Mouse (Mus musculus) testis, postnatal 14 days (tissue): ENCODE results near the gene Rack1.
"Not testable (repeated sequence)": the region's sequence is repeated elsewhere in the genome, so short reads cannot be mapped to it uniquely, and the experiment has no call there.

Source experiments
- DNase-seq: peaks from one replicate; pipeline ENCODE4 v3.0.0; 2021; ENCODE audit warnings: low spot score

Rack1 gene

DNA sequence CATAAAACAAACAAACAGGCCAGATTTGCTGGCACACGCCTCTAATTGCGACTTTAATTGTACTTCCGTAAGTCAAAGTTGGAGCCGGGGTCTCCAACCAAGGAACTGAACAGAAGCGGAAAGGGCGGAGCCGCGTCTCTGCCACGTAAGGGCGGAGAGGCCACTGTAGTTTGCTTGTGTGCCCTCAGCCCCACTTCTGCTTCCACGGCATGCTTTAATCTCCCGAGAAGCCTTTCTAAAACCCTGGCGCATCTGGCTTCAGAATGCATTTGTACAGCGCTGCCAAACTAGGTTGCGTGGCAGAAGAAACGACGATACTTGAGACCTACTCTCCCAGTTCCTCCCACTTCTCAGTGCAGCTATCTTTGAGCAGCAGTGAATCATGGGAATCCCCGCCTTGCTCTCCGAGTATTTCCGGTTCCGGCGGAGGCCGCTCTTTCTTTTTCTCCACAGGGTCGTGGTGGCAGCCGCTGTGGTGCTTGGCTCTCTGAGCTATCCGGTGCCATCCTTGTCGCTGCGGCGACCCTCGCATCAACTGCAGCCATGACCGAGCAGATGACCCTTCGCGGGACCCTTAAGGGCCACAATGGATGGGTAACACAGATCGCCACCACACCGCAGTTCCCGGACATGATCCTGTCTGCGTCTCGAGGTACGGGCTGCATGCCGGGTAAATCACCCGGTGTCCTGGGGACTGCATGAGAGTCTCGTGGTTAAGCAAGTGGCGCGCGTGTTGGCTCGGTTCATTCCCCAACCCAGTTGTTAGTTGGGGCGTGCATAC lies at the start of gene Rack1:
Rack1 (plus strand) TSS at position 412 of the 781 bp plus-strand sequence.
- peak; percentile 88 for DNase-seq

DNA sequence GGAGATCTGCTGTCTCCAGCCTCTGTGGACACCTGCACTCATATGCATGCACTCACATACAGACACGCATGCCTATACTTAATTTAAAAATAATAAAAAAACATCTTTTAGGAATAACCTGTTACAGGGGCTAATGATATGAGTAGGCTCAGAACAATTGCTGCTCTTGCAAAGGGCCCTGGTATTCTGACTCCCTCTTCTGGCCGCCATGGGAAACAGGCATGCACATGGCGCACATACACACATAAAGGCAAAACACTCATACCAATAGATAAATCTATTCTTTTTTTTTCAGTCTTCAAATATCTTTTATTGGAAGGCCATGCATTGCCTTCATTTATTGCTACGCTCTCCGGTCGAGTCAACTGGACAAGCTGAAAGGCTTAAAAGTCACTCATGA lies 49.7 kb upstream of the Rack1 start:
- DNase-seq = no peak

DNA sequence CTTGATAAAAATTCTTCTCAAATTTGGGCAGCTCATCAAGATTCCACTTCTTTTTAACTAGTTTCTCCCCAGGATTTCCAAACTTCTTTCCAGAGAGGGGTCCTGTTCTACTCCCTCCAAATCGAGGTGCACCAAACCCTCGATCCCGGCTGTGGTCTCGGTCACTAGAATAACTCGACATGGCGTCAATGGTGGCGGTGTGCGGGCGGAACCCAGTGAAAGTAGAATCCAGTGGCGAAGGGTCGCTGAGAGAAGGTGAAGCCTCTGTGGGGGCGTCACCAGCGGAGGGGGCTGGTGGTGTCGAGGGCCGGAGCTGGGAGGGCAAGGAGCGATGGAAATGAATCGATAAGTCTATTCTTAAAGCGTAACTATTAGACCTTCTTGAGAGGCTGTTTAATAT lies 46.6 kb upstream of the Rack1 start:
- DNase-seq = not testable (repeated sequence)

DNA sequence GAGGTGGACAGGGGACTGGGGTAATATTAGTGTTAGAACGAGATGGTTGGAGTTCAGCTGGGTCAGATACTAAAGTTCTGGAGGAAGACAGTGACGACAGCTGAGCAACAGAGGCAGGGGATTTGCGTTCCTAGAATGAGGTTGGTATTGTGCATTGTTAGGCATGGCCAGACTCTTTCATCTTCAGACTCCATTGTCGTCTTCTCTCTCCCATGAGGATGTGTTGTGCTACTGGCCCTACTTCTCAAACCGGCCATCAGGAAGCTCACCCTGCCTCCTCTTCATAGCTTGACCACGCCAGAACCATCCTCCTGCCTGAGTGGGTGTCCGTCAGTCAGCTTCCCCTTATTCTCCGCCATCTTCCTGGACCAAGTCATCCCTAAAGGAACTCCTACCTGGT lies 41.1 kb upstream of the Rack1 start:
- no peak for DNase-seq

DNA sequence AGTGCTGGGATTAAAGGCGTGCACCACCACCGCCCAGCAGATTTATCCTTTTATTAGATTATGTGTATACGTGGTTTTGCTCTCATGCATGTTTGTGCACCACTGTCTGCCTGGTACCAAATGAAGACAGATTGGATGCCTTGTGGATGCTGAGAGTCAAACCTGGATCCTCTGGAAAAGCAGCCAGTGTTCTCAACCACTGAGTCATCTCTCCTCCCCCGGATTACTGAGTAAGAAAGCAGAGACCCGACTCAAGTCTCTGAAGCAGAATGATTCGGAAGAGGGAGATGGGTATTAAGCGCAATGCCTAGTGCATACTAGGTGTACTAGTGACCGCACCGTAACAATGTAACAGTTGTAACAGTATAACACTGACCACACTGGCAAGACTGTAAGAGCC lies 36.0 kb upstream of the Rack1 start:
- DNase-seq = no peak

DNA sequence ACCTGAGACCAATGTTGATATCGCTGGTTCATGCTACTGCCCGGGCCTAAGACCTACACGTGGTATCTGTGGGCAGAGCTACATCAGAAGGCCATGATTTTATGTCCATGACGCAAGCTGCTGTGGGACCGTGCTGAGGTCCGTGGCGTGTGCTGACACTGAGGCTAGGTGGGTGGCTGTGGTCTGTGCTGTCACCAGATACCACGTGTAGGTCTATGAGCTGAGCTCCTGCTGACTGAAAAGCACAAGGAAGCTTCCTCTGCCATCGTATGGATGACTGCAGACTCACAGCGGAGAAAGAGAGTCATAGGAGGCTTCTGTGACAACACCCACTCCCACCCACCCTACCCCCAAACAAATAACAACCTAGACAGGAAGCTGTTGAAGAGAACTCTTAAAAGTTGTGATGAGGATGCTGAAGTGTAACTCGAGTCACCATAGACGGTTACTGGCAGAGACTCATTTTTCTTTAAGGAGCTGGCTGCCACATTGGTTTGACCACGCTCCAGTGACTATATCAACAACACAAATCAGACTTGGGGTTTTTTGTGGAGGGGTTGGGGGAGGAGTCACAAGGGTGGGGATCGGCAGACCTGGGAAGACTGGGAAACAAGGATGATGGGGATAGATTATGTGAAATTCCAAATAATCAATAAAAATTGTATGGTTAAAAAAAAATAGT lies 32.8 kb upstream of the Rack1 start:
- DNase-seq = no peak

DNA sequence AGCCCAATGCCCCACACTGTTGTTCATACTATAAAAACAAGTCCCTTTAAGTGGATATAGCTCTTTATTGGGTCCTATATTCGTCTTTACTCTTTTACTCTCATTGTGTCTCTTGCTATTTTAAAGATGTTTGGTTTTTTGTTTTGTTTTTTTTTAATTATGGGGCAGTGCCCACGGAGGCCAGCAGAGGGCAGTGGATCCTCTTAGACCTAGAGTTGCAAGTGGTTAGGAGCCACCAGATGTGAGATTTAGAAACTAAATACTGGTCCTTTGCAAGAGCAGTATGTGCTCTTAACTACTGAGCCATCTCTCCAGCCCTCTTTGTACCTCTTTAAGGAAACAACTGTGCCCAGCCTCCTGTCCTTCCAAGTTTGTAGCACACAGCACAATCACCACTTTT lies 28.4 kb upstream of the Rack1 start:
- no peak for DNase-seq

DNA sequence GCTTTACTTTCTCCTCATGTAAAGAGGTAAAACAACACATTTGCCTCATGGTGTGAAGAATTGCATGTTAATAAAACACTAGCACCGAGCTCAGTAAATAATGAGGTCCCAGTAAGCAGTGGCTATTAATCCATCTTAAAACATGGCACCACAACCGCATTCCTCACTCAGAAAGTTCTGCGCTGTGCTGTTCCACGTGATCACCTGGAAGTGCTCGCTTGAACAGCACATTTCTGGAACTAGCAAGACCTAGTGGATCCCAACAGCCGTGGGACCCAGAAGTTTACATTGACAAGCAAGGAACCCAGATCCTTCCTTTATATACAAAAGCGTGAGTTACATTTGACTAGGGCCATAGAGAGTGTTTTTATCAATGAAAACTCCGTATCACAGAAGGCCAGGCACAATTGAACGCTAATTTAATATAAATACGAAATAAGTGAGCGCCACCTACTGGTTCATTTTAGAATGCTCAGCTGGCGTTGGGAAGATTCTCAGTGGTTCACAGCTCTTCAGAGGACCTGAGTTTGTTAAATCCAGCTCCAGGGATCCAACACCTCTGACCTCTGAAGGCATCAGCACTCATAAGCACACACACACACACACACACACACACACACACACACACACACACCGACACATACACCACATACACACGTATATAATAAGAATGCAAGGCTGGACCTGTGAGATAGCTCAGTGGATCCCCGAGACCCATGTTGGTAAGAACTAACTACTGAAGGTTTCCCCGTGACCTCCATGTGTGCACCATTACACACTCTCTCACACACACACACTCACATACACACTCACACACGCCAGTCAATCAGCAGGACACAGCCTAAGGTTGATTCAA lies 25.5 kb upstream of the Rack1 start:
- DNase-seq = no peak

DNA sequence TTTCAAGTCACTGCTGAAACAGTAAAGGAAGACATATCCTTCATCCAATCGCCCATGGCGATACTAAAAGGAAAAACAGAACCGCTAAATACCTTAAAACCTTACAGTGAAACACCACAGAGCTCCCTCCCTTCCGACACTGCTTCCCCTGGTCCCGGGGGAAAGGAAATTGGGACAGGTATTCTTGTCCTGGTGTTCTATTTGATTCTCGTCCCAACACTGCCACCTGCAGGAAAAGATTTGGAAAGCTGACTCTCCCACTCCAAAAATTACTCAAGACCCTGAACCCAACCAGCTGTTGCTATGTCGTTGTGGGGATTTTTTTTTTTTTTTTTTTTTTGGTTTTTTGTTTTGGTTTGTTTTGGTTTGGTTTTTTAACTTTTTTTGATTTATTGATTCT lies 24.6 kb upstream of the Rack1 start:
- no peak for DNase-seq

DNA sequence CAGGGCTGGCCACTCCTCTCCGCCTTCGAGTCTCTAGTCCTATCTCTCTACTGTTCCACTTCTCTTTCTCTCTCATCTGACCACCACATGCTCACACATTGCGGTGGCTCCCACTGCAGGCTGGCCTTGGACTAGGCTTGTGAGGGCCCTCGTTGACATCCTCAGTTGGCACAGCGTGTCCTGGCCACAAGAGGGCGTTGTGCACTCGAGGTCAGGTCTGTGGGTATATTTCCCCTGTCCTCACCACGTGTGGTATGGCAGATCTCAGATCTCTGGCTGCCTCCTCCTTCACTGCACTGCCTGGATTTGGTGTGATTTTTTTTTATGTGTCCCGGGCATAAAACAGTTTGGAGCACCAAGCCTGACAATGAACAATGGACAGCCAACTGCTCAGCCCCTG lies 23.5 kb upstream of the Rack1 start:
- DNase-seq = peak; percentile 45

DNA sequence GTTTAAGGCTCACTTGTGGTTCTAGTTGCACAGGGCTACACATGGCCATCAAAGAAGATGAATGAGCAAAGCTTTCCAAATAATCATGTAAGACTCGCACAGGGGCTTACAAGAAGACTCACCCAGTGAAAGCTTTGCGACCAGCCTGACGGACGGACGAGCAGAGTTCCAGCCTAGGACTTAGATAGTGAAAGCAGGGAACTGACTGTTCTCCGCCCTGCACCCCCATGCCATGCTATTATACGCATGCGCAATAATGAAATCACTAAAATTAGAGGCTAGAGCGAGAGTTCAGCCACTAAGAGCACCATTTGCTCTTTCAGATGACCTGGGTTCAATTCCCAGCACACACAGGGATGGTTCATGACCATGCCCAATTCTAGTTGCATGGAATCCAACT lies 22.8 kb upstream of the Rack1 start:
- no peak for DNase-seq

DNA sequence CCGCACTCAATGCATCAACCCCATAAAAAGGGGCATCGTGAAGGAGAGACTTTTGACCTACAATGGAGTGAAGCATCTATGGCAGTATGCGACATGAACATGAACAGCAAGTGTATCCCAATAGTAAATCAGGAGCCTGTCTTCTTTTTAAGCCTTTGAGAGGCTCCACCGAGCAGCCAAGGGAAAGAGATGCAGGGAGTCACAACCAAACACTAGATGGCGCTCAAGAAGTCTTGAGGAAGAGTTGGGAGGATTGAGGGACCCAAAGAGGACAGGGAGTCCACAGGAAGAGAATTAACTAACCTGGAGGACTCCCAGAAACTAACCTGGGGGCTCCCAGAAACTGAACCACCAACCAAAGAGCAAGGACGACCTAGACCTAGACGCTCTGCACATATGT lies 20.7 kb upstream of the Rack1 start:
- DNase-seq = no peak

DNA sequence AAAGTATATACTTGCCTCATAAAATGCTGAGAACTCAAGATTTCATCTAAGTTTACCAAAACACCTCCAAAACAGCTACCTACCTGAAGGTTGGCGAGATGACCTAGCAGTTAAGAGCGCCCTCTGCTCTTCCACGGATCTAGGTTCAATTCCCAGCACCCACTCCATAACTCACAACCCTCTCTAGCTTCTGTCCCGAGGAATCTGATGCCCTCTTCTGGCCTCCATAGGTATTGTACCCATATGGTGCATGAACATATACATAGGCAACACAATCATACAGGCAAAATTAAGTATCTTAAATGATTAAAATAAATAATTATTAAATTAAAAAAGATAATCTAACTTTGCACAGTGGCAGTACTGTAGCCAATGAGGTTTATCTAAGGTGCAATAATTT lies 17.9 kb upstream of the Rack1 start:
- DNase-seq = no peak

DNA sequence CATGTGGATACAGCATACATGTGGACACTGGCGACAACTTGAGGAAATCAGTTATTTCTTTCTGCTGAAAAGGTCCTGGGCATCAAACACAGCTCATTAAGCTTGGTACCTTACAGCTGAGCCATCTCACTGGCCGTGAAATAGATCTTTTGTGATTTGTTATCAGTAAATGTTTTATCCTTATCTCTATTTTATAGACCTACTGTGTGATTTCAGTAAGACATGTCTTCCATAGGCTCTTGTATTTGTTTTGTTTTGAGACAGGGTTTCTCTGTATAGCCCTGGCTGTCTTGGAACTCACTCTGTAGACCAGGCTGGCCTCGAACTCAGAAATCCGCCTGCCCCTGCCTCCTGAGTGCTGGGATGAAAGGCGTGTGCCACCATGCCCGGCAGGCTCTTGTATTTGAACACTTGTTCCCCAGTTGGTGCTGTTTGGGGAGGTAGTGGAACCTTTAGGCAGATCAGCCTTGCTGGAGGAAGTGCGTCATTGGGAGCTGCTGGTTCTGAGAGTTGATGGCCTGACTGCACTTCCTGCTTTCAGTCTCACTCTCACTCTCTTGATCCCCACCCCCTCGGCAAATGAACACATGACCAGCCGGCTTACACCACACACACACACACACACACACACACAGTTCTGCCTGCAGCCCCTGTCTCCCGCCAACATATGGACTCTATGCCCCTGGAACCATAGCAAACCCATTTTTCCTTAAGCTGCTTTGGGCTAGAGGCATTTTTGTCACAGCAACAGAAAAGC lies 12.5 kb upstream of the Rack1 start:
- no peak for DNase-seq

DNA sequence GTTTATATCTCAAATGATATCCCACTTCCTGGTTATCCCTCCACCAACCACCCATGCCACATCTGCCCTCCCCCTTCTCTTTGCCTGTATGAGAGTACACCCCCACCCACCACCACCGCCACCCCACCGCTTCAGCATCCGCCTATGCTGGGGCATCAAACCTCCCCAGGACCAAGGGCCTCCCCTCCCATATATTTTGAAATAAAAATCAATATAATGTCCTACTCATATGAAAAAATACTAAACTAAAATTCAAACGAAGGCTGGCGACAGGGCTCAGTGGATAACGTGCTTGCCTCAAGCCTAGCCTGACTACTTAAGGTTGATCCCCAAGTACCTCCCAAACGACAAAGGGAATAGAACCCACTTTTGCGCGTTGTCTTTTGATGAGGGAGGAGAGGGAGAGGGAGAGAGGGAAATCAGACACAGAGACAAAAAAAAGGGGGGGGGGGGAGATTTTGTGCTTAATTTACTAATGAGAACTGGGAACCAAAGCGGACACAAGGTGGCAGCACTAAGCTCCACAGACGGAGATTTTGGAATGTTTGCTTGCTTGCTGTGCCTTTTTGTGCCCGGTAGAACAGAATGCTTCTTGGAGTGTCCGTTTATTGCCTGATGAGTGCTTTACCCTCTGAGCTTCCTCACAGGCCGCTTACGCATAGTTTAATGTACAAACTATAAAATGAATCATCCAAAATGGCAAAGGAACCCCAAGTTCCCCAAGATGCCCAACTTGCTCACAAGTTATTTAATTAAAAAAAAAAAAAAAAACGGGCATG lies 11.6 kb upstream of the Rack1 start:
- no peak for DNase-seq

DNA sequence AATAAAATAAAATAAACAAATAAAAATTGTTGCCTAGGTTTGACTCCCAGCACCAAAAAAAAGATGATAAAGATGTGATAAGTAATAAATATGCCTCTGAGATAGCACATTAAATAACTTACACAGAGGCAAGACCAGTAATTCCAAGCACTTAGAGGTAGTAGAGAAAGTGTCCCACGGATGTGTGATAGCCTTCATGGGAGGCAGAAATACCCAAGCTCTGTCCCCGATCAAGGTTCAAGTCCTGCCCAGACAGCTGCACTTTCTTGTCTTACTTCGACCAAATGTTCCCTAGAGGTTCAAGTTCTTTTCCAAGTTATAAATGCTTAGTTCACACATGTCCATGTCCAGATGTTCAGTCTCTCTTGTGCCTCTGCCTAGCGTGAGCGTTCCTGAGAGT lies 10.9 kb upstream of the Rack1 start:
- DNase-seq = no peak

DNA sequence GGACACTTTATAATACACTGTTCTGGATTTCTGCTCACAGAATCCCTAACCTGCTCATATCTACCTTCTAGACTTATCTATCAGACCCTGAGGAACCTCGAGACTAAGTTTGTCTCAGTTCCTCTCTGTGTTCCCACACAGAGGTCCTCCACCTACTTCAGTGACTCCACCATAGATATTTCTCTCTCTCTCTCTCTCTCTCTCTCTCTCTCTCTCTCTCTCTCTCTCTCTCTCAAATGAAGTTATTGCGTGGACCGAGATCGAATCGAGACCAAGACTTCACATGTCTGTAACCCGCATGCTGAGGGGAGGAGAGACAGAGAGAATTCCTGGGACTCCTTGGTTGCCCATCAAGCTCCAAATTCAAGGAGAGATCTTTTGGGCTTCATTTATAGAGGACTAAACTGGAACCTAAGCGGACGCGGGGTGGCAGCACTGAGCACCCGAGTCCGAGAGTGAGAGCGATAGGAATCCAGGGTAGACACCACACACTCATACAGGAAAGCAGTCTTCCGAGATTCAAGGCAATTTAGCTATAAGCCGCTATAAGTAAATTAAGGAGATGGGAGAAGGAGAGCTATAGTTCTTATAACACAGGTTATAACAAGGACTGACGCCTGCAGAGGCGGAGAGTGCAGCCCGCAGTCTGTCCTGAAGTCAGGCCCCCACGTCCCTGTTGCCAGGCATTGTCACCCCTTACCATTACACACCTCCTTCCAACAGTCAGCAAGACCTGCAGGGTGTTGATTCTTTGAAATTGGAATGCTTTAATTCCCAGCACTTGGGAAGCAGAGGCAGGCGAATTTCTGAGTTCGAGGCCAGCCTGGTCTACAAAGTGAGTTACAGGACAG lies 9.9 kb upstream of the Rack1 start:
- DNase-seq = peak; percentile 69

DNA sequence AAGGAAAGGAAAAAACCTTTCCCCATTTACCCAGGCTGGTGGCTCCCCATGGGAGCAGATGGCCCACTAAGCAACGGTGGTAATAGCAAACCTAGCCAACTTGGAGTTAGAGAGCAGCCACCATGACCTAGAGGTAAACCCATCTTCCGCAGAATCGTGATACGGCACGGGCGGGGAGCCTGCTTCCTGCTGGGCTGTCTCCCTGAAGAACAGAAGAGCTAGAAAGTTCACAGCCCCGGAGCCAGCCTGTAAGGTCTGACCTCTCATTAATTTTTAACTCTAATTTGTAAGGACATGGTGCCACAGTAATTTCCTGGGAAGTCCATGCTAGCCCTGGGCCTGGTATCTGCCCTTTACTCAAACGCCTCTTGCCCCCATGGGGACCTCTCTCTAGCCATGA lies 9.2 kb upstream of the Rack1 start:
- DNase-seq = no peak

DNA sequence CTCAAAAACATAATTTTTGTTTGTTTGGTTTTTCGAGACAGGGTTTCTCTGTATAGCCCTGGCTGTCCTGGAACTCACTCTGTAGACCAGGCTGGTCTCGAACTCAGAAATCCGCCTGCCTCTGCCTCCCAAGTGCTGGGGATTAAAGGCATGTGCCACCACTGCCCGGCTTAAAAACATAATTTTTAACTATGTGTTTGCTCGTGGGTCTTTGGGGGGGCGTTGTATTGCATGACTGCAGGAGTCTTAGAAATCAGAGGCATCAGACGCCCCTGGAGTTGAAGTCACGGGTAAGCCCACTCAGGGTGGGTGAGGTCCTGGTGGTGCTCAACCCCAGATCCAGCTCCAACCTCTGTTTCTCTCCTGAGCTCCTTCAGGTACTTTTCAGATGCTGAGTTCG lies 8.2 kb upstream of the Rack1 start:
- not testable (repeated sequence) for DNase-seq

DNA sequence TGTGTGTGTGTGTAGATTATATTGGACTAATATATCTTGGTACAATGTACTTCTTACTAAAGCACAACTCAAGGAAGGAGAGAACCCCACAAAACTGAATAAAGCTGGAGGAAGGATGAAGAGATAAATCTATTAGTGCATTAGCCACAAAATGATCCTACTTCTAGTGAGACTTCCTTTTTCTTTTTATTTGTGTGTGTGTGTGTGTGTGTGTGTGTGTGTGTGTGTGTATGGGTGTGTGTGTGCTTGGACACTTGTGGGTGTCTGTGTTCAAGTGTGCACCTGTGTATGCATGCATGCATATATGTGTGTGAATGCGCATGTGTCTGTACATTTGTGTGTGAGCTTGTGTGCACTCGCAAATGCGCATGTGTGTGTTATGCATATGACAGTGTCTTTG lies 6.9 kb upstream of the Rack1 start:
- no peak for DNase-seq
